Mouse (Mus musculus): Measurements from ENCODE around the gene Rere.
A peak's percentile ranks its signal among the peaks of the same experiment; 100 is the strongest.

Gene Rere

GRCm38 (mm10) chr4:150563281-150563680 lies 281.8 kb downstream of the Rere start:
- no peak for DNase-seq

DNA sequence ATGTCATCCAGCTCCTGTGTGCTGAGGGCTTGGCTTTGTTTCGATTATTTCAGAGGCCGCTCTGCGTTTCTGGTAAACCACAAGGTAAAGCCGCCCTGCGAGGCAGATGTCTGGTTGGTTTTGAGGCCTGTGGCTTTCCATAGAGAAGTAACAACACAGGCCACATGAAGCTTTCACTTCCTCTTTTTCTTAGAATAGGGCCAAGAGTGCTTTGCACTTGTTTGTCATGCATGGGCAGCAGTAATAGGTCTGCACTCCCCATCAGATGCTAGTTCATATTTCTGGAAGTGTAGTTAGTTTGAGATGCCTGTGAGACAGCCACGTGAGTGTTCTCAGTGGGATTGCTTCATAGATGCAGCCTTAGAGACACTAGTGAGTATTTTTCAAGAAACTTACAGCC lies 284.7 kb downstream of the Rere start:
- no peak for DNase-seq

DNA sequence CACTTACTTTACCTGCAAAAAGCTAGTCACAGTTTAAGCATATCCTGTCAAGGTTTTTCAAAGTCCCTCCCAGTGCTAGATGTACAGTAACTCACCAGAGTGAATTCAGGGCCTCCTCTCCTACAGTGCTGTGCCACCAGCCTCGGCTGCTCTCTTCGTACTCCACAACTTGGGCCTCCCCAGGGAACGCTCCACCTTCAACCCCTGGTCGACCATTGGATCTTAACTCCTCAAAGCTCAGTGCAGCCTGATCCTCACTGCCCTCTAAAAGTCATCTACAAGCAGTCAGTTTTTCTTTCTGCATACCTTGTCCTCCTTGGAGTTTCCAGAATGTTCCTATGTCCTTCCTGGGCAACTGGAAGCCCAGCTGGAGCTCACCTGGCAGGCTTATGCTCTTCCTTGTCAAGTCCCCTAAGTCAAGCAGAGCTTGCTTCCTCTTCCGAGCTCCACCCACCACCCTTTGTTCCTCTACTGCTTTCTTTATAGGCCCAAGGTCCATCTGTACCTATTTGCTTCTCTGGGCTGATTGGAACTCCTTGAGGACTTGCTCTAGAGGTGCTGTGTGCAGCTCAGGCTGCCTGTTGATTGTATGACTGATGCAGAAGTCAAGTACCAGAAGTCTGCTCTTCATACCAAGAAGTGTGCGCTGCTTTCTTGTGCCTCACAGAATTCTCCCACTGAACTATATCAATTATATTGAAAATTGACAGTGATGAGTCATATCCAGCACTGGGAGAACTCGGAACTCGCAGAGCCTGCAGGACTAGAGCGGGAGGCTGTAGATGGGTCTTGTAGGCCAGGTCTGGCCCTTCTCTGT lies 287.1 kb downstream of the Rere start:
- DNase-seq, result peak; percentile 40

DNA sequence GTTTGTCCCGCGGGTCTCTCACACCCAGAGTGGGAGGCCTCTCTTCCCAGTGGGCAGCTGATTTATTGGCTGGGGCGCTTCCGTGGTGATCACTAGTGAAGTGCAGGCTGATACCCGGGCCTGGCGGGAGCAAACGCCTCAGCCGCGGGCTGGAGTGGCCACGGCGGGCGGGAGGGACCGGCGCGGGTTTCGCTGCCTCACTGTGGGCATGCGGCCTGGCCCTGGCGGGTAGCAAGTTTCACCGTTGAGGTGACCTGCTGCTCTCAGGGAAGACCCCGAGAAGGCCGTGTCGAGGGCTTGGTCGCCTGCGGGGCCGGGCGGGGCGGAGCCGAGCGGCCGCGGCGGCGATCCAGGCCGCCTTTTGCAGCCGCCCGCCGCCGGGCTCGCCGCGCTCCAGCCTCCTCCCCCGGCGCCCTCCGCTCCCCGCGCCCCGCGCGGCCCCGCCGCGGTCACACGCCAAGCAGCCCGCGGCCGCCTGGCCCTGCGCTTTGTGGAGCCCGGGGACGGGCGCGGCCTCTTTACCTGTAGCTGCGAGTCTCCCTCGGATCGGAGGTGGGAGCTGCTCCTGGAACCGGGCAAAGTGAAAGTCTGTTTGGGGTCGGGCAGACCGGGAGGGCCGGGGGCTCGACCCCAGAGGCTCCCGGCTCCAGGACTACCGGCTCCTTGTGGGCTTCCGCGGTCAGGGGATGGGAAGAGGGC lies 287.8 kb downstream of the Rere start:
- DNase-seq, result peak; percentile 82

- no peak for DNase-seq
Observed at GRCm38 (mm10) chr4:150569834-150570571, 288.6 kb downstream of the Rere start.

GRCm38 (mm10) chr4:150570793-150571192 lies 289.3 kb downstream of the Rere start:
- DNase-seq, result no peak

- no peak for DNase-seq
Observed at GRCm38 (mm10) chr4:150572104-150572691, 290.8 kb downstream of the Rere start.

- DNase-seq, result no peak
Observed at GRCm38 (mm10) chr4:150572938-150573337, 291.5 kb downstream of the Rere start.

- DNase-seq, result no peak
Observed at GRCm38 (mm10) chr4:150575363-150576092, 294.1 kb downstream of the Rere start.

DNA sequence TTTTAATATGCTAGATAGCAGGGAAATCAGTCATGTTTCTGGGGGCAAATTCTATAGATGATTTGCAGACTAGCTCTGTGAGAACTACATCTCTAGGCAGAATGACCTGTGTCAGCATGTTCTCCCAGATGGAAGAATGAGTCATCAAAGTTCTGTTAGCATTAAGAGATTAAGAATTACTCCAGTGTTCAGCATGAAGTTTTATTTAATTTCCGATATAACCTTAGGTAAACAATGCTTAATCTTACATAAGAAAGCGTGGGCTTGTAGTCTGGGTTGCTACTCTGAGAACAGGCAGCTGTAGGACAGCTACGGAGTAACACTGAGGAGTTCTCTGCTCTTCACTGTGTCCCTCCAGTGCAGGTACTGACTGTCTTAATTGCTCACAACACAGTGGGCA lies 294.9 kb downstream of the Rere start:
- no peak for DNase-seq

DNA sequence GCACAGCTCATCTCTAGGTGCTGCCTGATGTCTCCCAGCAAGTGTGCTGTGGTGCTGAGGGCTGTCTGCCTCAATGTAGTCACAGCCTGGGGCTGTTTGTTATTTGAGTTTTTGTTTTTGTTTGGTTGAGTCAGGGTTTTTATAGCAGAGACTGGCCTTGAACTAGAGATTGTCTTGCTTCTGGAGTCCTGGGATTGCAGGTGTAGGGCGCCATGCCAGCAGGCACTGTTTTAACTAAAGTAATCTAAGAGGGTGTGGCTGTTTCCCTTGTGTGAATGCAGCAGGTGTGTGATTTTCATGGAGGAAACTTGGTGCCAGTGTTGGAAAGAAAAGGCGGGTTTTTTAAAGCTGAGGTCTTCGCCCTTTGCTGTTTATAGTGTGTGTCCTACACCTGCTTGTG lies 296.6 kb downstream of the Rere start:
- DNase-seq, result no peak

GRCm38 (mm10) chr4:150581931-150582723 lies 300.7 kb downstream of the Rere start:
- DNase-seq, result no peak

- DNase-seq, result peak; percentile 79
Observed at GRCm38 (mm10) chr4:150582966-150583776, 301.7 kb downstream of the Rere start.

GRCm38 (mm10) chr4:150583777-150584135 lies 302.3 kb downstream of the Rere start:
- no peak for DNase-seq

DNA sequence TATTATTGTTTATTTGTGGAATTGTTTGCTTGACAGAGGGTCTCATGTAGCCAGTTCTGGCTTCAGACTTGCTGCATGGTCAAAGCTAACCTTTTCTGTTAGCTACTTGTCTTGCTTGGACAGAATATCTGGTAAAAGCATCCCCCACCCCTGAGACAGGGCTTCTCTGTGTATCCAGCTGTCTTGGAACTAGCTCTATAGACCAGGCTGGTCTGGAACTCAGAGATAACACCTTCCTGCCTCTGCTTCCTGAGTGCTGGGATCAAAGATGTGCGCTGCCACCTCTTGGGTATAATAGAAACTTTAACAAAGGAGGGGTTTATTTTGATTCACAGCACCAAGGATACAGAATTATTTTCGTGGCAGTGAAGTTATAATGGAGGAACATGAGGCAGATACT lies 304.4 kb downstream of the Rere start:
- no peak for DNase-seq

DNA sequence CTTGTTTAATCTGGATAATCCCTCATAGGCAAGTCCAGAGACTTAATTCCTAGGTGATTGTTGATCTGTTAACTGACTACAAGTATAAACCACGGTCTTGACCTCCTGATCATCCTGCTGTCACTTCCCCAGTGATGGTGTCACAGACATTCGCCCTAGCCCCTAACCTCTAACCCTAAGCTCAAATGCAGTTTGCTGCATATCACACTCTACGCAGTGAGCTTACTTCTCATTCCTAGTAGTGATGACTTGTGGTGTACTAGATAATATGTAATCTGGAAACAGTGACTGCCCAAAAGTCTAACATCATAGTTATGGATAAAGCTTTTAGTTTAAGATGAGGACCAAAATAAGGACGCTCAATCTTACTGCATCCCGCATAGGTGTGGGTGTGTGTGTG lies 304.8 kb downstream of the Rere start:
- no peak for DNase-seq

- no peak for DNase-seq
Observed at GRCm38 (mm10) chr4:150587597-150588299, 306.3 kb downstream of the Rere start.

GRCm38 (mm10) chr4:150588300-150588621 lies 306.8 kb downstream of the Rere start:
- no peak for DNase-seq

DNA sequence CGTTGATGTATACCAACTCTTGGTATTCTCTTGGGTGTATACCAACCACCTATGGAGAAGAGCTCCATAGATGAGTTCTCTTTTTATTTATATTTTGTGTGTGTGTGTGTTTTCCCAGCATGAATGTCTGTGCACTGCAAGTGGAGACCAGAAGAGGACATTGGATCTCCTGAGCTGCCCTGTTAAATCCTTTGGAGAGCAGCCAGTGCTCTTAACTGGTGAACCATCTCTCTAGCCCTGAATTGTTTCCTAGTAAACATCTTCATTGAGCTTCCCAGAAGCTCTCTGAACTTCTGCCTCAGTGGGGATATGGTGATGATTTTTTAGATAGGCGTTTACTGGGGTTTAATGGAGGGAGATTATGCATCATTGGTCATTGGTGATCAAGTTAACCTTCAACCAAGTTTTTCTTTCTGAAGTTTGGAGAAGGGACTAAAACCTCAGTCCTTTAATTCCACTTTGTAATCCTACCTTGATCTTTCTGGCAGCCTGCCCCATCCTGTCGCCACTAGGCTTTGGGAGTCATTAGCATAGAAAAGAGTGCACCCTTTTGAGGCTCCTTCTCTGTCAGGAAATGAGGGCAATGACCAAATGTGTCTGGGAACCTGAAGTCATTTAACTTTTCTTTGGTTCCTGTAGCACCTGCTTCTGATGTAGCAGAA lies 309.3 kb downstream of the Rere start:
- no peak for DNase-seq

DNA sequence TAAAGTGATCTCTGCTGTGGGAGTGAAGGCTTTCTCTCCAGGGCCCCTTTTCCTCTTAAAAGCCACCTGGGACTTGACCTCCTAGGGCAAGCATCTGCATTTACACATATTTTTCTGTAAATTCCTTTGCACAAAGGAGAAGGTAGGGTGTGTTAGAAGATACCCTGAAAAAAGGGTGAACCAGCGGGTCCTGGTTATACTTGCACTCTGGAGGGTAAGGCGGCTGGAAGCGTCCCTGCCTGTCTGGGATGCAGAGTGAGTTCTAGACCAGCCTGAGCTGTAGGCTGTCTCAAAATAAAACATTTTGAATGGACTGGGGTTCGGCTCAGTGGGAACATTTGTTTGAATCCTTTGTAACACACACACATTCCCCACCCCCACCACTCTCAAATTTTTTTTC lies 310.2 kb downstream of the Rere start:
- no peak for DNase-seq

All from cerebellum, adult 9-11 months (tissue).